Mouse (Mus musculus) CH12.LX (cell line): ENCODE measurements around the gene Synpo2.

Experiments
- CHD2 ChIP-seq: IDR thresholded peaks from 2 replicates; pipeline ENCODE4 v1.6.1; 2011; ENCODE audit warnings: low read length, improper control_type of control experiment
- CTCF ChIP-seq, 2 experiments: IDR thresholded peaks in 1 of 2; conservative IDR thresholded peaks in 1 of 2; 2 replicates each; pipeline ENCODE4 v1.5.1; 2011 to 2012; ENCODE audit warnings: low read depth in 2 of 2, low read length in 2 of 2, improper control_type of control experiment in 1 of 2, inconsistent platforms in 1 of 2, mild to moderate bottlenecking in 1 of 2, moderate library complexity in 1 of 2
- EP300 ChIP-seq: IDR thresholded peaks from 2 replicates; pipeline ENCODE4 v1.6.1; 2011; ENCODE audit warnings: low read length, improper control_type of control experiment
- MAFK ChIP-seq: IDR thresholded peaks from 2 replicates; pipeline ENCODE4 v1.6.1; 2011; ENCODE audit warnings: low read length, improper control_type of control experiment; ENCODE audit not compliant: insufficient replicate concordance
- MAX ChIP-seq: IDR thresholded peaks from 2 replicates; pipeline ENCODE4 v1.6.1; 2011; ENCODE audit warnings: low read length, improper control_type of control experiment
- MEF2A ChIP-seq: IDR thresholded peaks from 2 replicates; pipeline ENCODE4 v1.6.1; 2014; ENCODE audit warnings: low read depth, mild to moderate bottlenecking, inconsistent platforms, low read length, improper control_type of control experiment, borderline replicate concordance
- PAX5 ChIP-seq: IDR thresholded peaks from 2 replicates; pipeline ENCODE4 v1.6.1; 2012; ENCODE audit warnings: low read length, inconsistent platforms, mixed read lengths
- POLR2A ChIP-seq: IDR thresholded peaks from 2 replicates; pipeline ENCODE4 v1.6.1; 2011; ENCODE audit warnings: low read depth, mild to moderate bottlenecking, improper control_type of control experiment, low read length
- RAD21 ChIP-seq: IDR thresholded peaks from 2 replicates; pipeline ENCODE4 v1.6.1; 2011; ENCODE audit warnings: low read depth, mild to moderate bottlenecking, low read length, improper control_type of control experiment, moderate library complexity
- TCF12 ChIP-seq: IDR thresholded peaks from 2 replicates; pipeline ENCODE4 v1.6.1; 2014; ENCODE audit warnings: low read depth, mild to moderate bottlenecking, inconsistent platforms, low read length, improper control_type of control experiment

- TF ChIP-seq CTCF (conservative IDR thresholded peaks at IDR 0.05 in 1 of 2, IDR thresholded peaks at IDR 0.05 in 1 of 2; ENCODE audit: low read depth in 2 of 2, low read length in 2 of 2) (no peak), PAX5 (no peak), MAFK (no peak), EP300 (no peak), MAX (no peak), POLR2A (no peak), RAD21 (no peak), CHD2 (no peak), TCF12 (no peak), MEF2A (no peak)
Observed at GRCm38 (mm10) chr3:123193740-123194139, 42.2 kb downstream of the Synpo2 start.
